Comparison of ENCODE assay signal across 14 mouse cellular contexts in genomic region chr14:50806469-50806868, GRCm38 (mm10). TPM values are rescaled to one million over a fixed set of nuclear protein-coding genes. Genes with fewer than 3 reads are reported as not detected.
DNase-seq lines count a peak whose midpoint lies in the region; ATAC-seq and TF ChIP-seq lines count a peak whose summit lies in the region.
"Not testable (repeated sequence)": the region's sequence is repeated elsewhere in the genome, so short reads cannot be mapped to it uniquely, and the experiment has no call there.
"Had no signal": no experiment of that assay in that cellular context is flagged by ENCODE, and none has a peak within 500 bp of the region (broad histone marks: within the 10 kb centered on the region; RNA-seq: fewer than 3 reads in every experiment).

No protein-coding gene starts in this region.

- not testable (repeated sequence) for H3K27ac ChIP-seq in forebrain, embryonic 12.5 days; layer of hippocampus, adult 2 months; midbrain, embryonic 12.5 days (replicated peaks); stomach, embryonic 14.5 days (ENCODE audit: low read length)
- H3K27ac ChIP-seq in heart, embryonic 13.5 days (replicated peaks) = 0 out of 2 replicates have a peak overlapping the region, but pooled peaks have one; percentile 89
- H3K27ac ChIP-seq in hindbrain, embryonic 16.5 days (ENCODE audit: low read depth, low read length) = peak overlapping the region; percentile 19; the same call in 1 of the 2 replicates
- 0 out of 2 replicates have a peak overlapping the region, but pooled peaks have one; percentile 90 for H3K27ac ChIP-seq in liver, embryonic 15.5 days (replicated peaks)

- WGBS in forebrain, embryonic 12.5 days = 86% methylated on average over 5 of the region's 5 CpGs
- 83% methylated on average over 4 of the region's 5 CpGs for WGBS in heart, embryonic 13.5 days
- 90% methylated on average over 5 of the region's 5 CpGs for WGBS in hindbrain, embryonic 16.5 days
- 72% methylated on average over 5 of the region's 5 CpGs for WGBS in liver, embryonic 15.5 days (ENCODE audit: insufficient replicate concordance)
- WGBS in midbrain, embryonic 12.5 days = 91% methylated on average over 5 of the region's 5 CpGs
- WGBS in stomach, embryonic 14.5 days = 89% methylated on average over 5 of the region's 5 CpGs

- not testable (repeated sequence) for DNase-seq in G1E (ENCODE audit: low spot score); layer of hippocampus, adult 2 months (ENCODE audit: low spot score in 2 of 2)

- peaks cover 33% of the 10 kb centered on the region for H3K36me3 ChIP-seq in G1E (replicated peaks)
- peaks cover 13% of the 10 kb centered on the region for H3K36me3 ChIP-seq in forebrain, embryonic 12.5 days (replicated peaks)
- H3K36me3 ChIP-seq in heart, embryonic 13.5 days = peaks cover 18% of the 10 kb centered on the region
- not testable (repeated sequence) for H3K36me3 ChIP-seq in hindbrain, embryonic 16.5 days (ENCODE audit: control insufficient read depth, insufficient read depth, low read length); stomach, embryonic 14.5 days (ENCODE audit: control insufficient read depth, insufficient read depth, low read length)
- peaks cover 11% of the 10 kb centered on the region for H3K36me3 ChIP-seq in liver, embryonic 15.5 days (replicated peaks)
- peaks cover 12% of the 10 kb centered on the region for H3K36me3 ChIP-seq in midbrain, embryonic 12.5 days

- H3K9me3 ChIP-seq in G1E (replicated peaks); forebrain, embryonic 12.5 days; heart, embryonic 13.5 days; hindbrain, embryonic 16.5 days (ENCODE audit: control insufficient read depth, low read length); liver, embryonic 15.5 days (replicated peaks); midbrain, embryonic 12.5 days; stomach, embryonic 14.5 days (ENCODE audit: control insufficient read depth, low read depth, low read length): not testable (repeated sequence)

- peak overlapping the region; percentile 45; the same call in 1 of the 2 replicates for H3K4me3 ChIP-seq in G1E (ENCODE audit: low read depth, low read length)
- H3K4me3 ChIP-seq in forebrain, embryonic 12.5 days (replicated peaks); midbrain, embryonic 12.5 days: not testable (repeated sequence)
- peak overlapping the region; percentile 71; the same call in 1 of the 2 replicates for H3K4me3 ChIP-seq in heart, embryonic 13.5 days
- peak overlapping the region; percentile 59 for H3K4me3 ChIP-seq in hindbrain, embryonic 16.5 days (ENCODE audit: low read length)
- H3K4me3 ChIP-seq in layer of hippocampus, adult 2 months = peak overlapping the region; percentile 64; the same call in 1 of the 2 replicates
- H3K4me3 ChIP-seq in liver, embryonic 15.5 days (replicated peaks) = 0 out of 2 replicates have a peak overlapping the region, but pooled peaks have one; percentile 65
- 0 out of 2 replicates have a peak overlapping the region, but pooled peaks have one; percentile 61 for H3K4me3 ChIP-seq in stomach, embryonic 14.5 days (ENCODE audit: low read depth, low read length)

- peak overlapping the region; percentile 55 for H3K4me2 ChIP-seq in forebrain, embryonic 12.5 days
- H3K4me2 ChIP-seq in heart, embryonic 13.5 days = peak overlapping the region; percentile 73
- peak overlapping the region; percentile 61 for H3K4me2 ChIP-seq in hindbrain, embryonic 16.5 days (ENCODE audit: low read length)
- H3K4me2 ChIP-seq in liver, embryonic 15.5 days = peak overlapping the region; percentile 82
- peak overlapping the region; percentile 58; the same call in 1 of the 2 replicates for H3K4me2 ChIP-seq in midbrain, embryonic 12.5 days (replicated peaks)
- peak overlapping the region; percentile 41; the same call in 1 of the 2 replicates for H3K4me2 ChIP-seq in stomach, embryonic 14.5 days (replicated peaks; ENCODE audit: low read depth, low read length)

- peaks cover 31% of the 10 kb centered on the region for H3K4me1 ChIP-seq in G1E (ENCODE audit: insufficient read depth, low read depth, low read length)
- not testable (repeated sequence) for H3K4me1 ChIP-seq in forebrain, embryonic 12.5 days; hindbrain, embryonic 16.5 days (ENCODE audit: control insufficient read depth, insufficient read depth, low read depth, low read length); midbrain, embryonic 12.5 days; stomach, embryonic 14.5 days (ENCODE audit: control insufficient read depth, insufficient read depth, low read length)
- peaks cover 11% of the 10 kb centered on the region for H3K4me1 ChIP-seq in heart, embryonic 13.5 days
- H3K4me1 ChIP-seq in liver, embryonic 15.5 days (replicated peaks) = peaks cover 18% of the 10 kb centered on the region

- not testable (repeated sequence) for TF ChIP-seq CTCF in G1E (IDR thresholded peaks at IDR 0.05; ENCODE audit: low read depth, low read length); layer of hippocampus, adult 2 months (conservative IDR thresholded peaks at IDR 0.05)

- not testable (repeated sequence) for H3K27me3 ChIP-seq in G1E (ENCODE audit: insufficient read depth, low read length); forebrain, embryonic 12.5 days; heart, embryonic 13.5 days (replicated peaks); hindbrain, embryonic 16.5 days (replicated peaks; ENCODE audit: control insufficient read depth, insufficient read depth, low read length); liver, embryonic 15.5 days; midbrain, embryonic 12.5 days; stomach, embryonic 14.5 days (ENCODE audit: control insufficient read depth, insufficient read depth, low read length)

- H3K9ac ChIP-seq in forebrain, embryonic 12.5 days; hindbrain, embryonic 16.5 days (ENCODE audit: low read depth, low read length); liver, embryonic 15.5 days; midbrain, embryonic 12.5 days (replicated peaks); stomach, embryonic 14.5 days (replicated peaks; ENCODE audit: low read depth, low read length): not testable (repeated sequence)
- H3K9ac ChIP-seq in heart, embryonic 13.5 days = 0 out of 2 replicates have a peak overlapping the region, but pooled peaks have one; percentile 40

- not testable (repeated sequence) for ATAC-seq in G1E (ENCODE audit: extremely low read depth, insufficient number of reproducible peaks, low FRiP score, poor library complexity, severe bottlenecking); forebrain, embryonic 12.5 days (ENCODE audit: low FRiP score); heart, embryonic 13.5 days (ENCODE audit: extremely low read depth, insufficient number of reproducible peaks, low FRiP score, low TSS enrichment); hindbrain, embryonic 16.5 days; liver, embryonic 15.5 days (ENCODE audit: insufficient read depth); midbrain, embryonic 12.5 days (ENCODE audit: low FRiP score, low read depth); stomach, embryonic 14.5 days (ENCODE audit: insufficient number of reproducible peaks, insufficient read depth, low FRiP score, low read depth)

RNA-seq across cellular contexts. Expression of gene Ccnb1ip1, which starts 1.1 kb away (rescaled TPM):
- total RNA-seq in G1E (2014; fragmentation: Nextera tagmentation) = 8.7 and 10.3 TPM in 2 replicates
- total RNA-seq in G1E (2017) = 6.1 and 8.3 TPM in 2 replicates
- 0.20 and 0.22 TPM in 2 replicates for polyA plus RNA-seq in G1E (2012)
- not detected in 2 replicates for polyA plus RNA-seq in forebrain, embryonic 12.5 days (2016; fragmentation: Nextera tagmentation; extraction: Ambion mirVana)
- not detected in 2 replicates for polyA plus RNA-seq in heart, embryonic 13.5 days (2015; fragmentation: Nextera tagmentation; extraction: Ambion mirVana)
- not detected in 2 replicates for polyA plus RNA-seq in hindbrain, embryonic 16.5 days (2015; fragmentation: Nextera tagmentation; extraction: Ambion mirVana)
- not detected for total RNA-seq in layer of hippocampus, adult 2 months (2021)
- not detected in 2 replicates for polyA plus RNA-seq in liver, embryonic 15.5 days (2015; fragmentation: Nextera tagmentation; extraction: Ambion mirVana)
- not detected in 2 replicates for polyA plus RNA-seq in midbrain, embryonic 12.5 days (2016; fragmentation: Nextera tagmentation; extraction: Ambion mirVana)
- polyA plus RNA-seq in stomach, embryonic 14.5 days (2014; fragmentation: Nextera tagmentation; extraction: Ambion mirVana) = not detected in 2 replicates
- total RNA-seq: heart, adult 2 months; layer of hippocampus, postnatal 10 days; left cerebral cortex, postnatal 14 days had no signal
- polyA plus RNA-seq: cerebellum, adult 2 months; cortical plate, adult 2 months; heart, adult 2 months; hindbrain, embryonic 11.5 days had no signal

RNA-seq across cellular contexts. Expression of gene Parp2, which starts 1.2 kb away (rescaled TPM):
- total RNA-seq in G1E (2014; fragmentation: Nextera tagmentation) (130 and 176 TPM in 2 replicates), G1E (2017) (101 and 111 TPM in 2 replicates)
- 7.2 and 8.2 TPM in 2 replicates for polyA plus RNA-seq in G1E (2012)
- 58.9 and 67.6 TPM in 2 replicates for polyA plus RNA-seq in forebrain, embryonic 12.5 days (2016; fragmentation: Nextera tagmentation; extraction: Ambion mirVana)
- polyA plus RNA-seq in heart, embryonic 13.5 days (2015; fragmentation: Nextera tagmentation; extraction: Ambion mirVana) = 35.1 and 41.6 TPM in 2 replicates
- polyA plus RNA-seq in hindbrain, embryonic 16.5 days (2015; fragmentation: Nextera tagmentation; extraction: Ambion mirVana) = 42.7 and 43.1 TPM in 2 replicates
- total RNA-seq in layer of hippocampus, adult 2 months (2021) = 10 to 100 TPM; 27.5 to 31.9 TPM
- polyA plus RNA-seq in liver, embryonic 15.5 days (2015; fragmentation: Nextera tagmentation; extraction: Ambion mirVana) = 25.7 and 28.0 TPM in 2 replicates
- polyA plus RNA-seq in midbrain, embryonic 12.5 days (2016; fragmentation: Nextera tagmentation; extraction: Ambion mirVana) = 52.1 and 55.8 TPM in 2 replicates
- 71.8 and 76.2 TPM in 2 replicates for polyA plus RNA-seq in stomach, embryonic 14.5 days (2014; fragmentation: Nextera tagmentation; extraction: Ambion mirVana)

RNA-seq across cellular contexts. Expression of gene Ttc5, which starts 21.1 kb away (rescaled TPM):
- 36.6 and 45.8 TPM in 2 replicates for total RNA-seq in G1E (2014; fragmentation: Nextera tagmentation)
- total RNA-seq in G1E (2017) = 43.4 and 45.2 TPM in 2 replicates
- 26.5 and 40.2 TPM in 2 replicates for polyA plus RNA-seq in G1E (2012)
- 114 and 115 TPM in 2 replicates for polyA plus RNA-seq in forebrain, embryonic 12.5 days (2016; fragmentation: Nextera tagmentation; extraction: Ambion mirVana)
- 48.8 and 51.4 TPM in 2 replicates for polyA plus RNA-seq in heart, embryonic 13.5 days (2015; fragmentation: Nextera tagmentation; extraction: Ambion mirVana)
- polyA plus RNA-seq in hindbrain, embryonic 16.5 days (2015; fragmentation: Nextera tagmentation; extraction: Ambion mirVana) = 121 and 123 TPM in 2 replicates
- 10 to 100 TPM; 67.0 to 69.7 TPM for total RNA-seq in layer of hippocampus, adult 2 months (2021)
- polyA plus RNA-seq in liver, embryonic 15.5 days (2015; fragmentation: Nextera tagmentation; extraction: Ambion mirVana) = 16.3 and 17.6 TPM in 2 replicates
- 108 and 121 TPM in 2 replicates for polyA plus RNA-seq in midbrain, embryonic 12.5 days (2016; fragmentation: Nextera tagmentation; extraction: Ambion mirVana)
- 77.3 and 79.6 TPM in 2 replicates for polyA plus RNA-seq in stomach, embryonic 14.5 days (2014; fragmentation: Nextera tagmentation; extraction: Ambion mirVana)
